Mouse (Mus musculus) adrenal gland (tissue): Measurements from ENCODE around the gene 1500009C09Rik.

Source experiments
- intact Hi-C: fragments of 180-260 bp; cut with DNase I; formaldehyde crosslinking; loops from one replicate; pipeline ENCODE4 v1.15.1; 2025
- long read RNA-seq, 2 experiments: library from polyadenylated mRNA; unstranded; transcript quantifications; one replicate each; pipeline ENCODE4 v2.0.0; 2020; ENCODE audit warnings: borderline replicate concordance in 1 of 2; ENCODE audit not compliant: insufficient replicate concordance in 1 of 2

Gene 1500009C09Rik
- long read RNA-seq, experiment 1 = 0 reads
- long read RNA-seq, experiment 2 = 0 reads

DNA sequence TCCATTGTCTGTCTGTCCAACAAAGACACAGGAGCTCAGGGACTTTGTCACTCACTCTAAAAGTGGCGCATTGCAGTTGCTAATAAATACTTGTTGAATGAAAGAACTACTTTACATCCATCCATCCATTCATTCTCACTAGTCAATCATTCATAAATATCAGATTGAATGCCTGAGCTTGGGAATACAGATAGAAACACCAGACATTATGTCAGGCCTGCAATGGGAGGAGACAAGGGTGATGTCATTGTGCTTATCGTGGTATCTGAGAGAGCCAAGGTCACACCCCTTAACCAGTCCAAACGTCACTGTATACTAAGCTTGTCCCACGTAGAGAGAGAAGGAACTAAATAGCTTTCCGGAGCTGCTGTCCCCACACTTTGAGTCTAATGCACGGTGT is at the start of gene 1500009C09Rik:
Gene 1500009C09Rik, plus strand, starts transcription at position 301 of the 400 bp plus-strand sequence.
- intact Hi-C loops = no loop called here

DNA sequence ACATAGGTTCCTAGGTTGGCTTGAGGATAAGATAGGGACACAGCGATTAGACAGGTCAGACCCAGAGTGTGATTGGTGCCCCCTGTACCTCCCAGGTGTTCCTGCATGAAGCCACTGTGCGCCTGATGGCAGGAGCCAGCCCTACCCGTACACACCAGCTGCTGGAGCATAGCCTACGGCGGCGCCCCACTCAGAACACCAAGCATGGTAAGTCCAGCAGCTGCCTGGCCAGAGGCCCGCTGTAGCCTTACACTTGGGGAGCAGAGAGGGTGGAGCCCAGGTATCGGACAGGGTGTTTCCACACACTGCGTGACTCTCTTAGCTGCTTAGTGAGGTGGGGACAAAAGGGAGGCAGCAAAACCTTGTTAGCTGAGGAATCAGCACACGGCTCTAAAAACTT is 49.1 kb upstream of the 1500009C09Rik start:
- intact Hi-C loops = no loop called here

DNA sequence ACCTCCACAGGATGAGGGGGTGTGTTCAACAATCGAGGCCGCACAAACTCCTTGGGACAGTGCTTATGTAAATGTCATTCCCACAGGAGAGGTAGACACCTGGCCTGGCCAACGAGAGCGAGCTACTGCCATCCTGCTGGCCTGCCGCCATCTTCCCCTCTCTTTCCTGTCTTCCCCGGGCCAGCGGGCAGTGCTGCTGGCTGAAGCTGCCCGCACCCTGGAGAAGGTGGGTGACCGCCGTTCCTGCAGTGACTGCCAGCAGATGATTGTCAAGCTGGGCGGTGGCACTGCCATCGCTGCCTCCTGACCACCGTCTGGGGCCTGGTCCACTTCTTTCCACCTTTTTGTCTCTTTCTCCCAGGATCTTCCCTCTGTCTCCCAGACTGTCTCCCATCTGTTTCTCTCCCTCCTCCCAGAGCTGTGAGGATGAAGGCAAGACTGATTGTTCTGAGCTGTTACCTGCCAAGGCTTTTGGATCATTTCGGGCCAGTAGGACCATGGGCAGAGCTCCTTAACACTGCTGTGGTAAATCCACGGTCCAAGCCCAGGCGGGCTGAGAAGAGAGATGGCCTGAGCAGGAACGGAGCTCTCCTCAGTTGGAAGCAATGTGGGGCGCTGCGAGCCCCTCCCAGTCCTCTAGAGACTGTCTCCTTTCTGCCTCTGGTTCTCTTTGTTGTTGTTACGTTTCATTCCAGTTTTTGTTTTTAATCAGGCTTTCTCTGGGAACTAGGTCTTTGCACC is 48.4 kb upstream of the 1500009C09Rik start:
- intact Hi-C loops = no loop called here

DNA sequence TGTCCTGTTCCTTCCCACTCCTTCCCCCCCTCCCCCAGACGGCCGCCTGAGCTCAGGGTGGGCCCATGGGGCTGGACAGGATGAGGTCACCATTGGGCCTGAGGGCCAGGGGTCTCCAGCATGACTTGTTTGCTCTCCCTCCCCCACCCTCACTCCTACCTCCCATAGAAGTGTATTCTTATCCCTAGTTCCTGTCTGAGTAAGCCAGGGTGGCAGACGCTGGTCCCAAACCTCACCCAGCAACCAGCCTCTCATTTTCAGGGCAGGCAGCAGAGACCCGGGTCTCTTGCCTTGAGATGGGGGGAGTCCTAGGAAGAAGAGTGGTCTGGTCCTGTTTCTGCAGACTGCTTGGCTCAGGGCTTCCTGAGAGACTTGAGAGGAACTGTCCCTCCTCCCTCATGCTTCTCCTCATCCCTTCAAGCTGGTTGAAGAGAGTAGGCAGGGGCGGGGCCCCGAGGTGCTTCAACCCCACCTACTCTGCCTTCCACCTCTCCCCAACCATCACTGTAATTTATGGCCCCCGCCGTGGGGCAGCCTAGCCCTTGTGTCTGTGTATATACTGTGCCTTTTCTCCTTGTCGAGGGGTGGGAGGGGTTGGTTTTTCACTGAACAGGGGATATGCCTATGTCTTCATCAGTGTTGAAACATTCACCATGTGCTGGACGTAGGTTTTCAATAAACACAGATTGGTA is 47.4 kb upstream of the 1500009C09Rik start:
- intact Hi-C loops = no loop called here

DNA sequence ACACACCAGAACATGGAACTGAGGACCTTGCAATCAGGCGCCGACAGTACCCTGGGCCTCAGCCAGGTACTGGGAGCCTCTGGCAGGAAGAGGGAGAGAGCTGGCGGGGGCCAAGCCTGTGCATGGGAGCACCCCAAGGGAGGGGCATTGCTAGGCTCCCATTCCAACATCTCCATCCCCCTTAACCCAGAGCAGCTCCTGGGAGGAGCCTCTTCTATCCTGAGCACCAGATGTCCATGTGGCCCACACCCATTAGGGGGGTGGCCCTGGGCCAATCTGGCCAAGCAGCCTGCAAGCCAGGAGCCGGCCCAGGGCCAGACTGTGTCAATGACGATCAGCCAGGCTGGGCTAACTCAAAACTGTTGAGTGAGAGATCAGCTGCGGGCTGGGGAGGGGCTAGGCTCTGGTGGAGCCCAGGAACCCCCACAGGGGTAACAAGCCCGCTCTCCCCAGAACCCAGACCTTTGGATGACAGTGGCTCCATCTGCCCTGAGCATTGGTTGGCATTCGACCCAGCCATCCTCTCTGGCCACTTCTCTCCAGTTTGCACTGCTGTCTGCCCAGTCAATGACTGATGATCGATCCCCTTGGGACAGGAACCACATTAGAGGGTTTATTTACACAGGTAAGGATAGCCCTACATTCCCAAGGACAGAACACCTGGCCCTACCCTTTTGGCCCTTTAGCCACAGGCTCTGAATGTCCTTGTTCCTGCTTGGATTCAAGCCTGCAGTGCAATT is 45.7 kb upstream of the 1500009C09Rik start:
- intact Hi-C loops = no loop called here

- intact Hi-C loops = no loop called here
Observed at GRCm38 (mm10) chr15:82207105-82207459, 45.1 kb upstream of the 1500009C09Rik start.

DNA sequence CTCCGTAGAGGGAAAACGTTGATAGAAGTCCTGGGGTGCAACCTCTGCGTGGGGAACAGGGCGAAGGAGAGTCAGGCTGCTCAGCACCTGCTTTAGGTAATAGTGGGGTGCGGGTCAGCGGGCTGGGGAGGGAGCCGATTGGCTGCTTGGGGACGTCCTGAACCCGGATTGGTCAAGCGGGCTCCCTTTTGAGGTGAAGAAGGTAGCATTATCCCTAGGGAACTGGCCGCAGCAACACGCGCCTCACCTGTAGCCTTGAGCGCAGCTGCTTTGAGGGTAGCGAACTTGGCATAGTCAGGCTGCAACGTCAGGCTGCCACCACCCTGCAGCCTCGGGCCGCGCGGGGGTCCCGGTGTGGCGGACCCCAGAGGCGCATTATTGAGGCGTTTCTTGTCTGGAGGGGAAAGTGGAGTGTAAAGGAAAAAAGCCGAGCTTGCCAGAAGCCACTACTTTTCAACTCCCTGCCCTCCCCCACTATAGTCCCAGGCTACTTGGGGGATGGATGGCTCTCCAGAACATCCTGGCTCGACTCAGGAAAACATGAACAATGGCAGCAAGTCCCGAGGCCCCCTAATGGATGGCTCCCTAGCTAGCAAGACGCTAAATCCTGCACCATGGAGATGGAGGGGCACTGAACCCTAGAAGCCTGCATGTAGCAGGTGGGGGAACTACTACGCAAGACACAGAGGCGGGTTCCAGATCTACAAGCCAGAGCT is 44.5 kb upstream of the 1500009C09Rik start:
- intact Hi-C loops = no loop called here

DNA sequence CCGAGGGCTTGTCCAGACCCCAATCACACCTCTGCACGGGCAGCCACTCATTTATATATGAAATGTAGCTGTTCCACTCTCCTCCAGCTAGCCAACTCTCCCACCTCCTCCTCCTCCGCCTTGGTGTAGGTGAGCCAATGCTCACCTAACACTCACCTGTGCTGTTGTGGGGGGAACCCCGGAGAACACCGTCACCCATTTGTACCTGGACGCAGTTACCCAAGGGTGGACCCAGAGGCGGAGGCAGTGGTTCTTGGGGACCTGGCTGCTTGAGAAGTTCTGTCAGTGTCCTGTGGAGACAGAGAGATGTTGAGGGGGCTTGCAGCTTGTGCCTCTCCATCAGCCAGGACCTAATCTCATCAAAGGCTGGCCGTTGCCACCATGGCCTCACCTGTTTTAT is 43.9 kb upstream of the 1500009C09Rik start:
- intact Hi-C loops = no loop called here

DNA sequence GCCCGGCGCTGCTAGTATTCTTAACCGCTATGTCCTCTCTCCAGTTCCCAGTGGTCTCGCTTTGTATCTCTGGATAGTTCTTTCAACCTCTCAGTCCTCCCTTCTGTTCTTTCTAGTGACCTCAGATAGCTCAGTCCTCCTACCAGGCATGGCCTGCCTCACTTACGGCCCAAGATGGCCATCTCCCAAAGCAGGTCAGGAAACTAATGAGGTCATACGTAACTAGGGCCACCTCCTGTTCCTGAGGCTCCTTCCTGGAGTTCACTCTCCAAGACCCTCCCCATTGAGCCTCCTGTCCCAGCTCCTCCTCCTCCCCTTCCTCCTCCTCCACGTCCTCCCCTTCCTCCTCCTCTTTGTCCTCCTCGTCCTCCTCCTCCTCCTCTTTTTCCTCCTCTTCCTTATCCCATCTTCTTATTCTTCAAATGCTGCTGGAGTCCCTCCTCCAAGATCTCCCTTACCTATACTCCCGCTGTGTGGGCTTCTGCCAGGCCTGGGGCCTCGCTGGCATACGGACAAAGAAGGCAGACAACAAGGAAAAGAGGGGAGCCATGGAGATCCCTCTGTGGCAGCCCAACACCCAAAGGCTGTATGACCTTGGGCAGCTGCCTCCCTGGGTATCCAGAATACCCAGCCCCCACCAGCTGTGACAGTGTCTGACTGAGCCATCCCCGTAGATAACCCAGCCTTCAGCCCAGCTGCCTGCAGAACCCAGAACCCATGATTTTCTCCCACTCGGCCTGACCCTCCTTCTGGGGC is 42.7 kb upstream of the 1500009C09Rik start:
- intact Hi-C loops = no loop called here

DNA sequence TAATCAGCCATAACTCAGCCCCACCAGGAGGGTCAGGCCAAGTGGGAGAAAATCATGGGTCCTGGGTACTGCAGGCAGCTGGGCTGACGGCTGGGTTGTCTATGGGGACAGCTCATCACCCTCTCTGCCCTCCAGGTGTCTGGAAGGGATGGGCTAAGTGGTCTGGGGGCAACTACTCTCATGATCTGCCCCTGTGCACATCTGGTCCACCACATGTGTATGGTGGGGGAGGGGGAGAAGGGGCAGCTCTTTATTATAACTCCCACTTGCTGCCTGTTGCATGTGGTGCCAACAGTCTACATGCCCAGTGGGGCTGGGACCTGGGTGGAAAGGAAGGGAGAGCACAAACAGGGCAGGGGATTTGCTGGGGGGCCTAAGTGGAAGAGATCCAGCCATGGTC is 41.4 kb upstream of the 1500009C09Rik start:
- intact Hi-C loops = no loop called here

- intact Hi-C loops = no loop called here
Observed at GRCm38 (mm10) chr15:82211281-82211680, 40.9 kb upstream of the 1500009C09Rik start.

- intact Hi-C loops = no loop called here
Observed at GRCm38 (mm10) chr15:82211911-82212751, 40.1 kb upstream of the 1500009C09Rik start.

DNA sequence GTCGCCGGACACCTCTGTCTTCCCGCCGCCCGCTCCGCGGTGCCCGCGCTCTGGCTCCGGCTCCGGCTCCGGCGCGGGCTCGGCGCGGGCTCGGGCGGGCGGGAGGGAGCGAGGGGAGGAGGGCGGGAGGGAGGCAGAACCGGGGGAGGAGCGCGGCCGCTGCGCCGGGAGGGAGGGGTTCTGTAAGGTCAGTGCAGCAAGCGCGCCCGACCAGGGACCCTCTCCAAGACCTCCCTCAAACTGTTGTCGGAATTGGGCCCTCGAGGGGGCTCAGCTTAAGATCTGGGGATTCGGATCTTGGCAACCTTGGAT is 39.5 kb upstream of the 1500009C09Rik start, which contains the start of gene Shisa8:
Gene Shisa8, minus strand, starts transcription at position 64 of the 312 bp plus-strand sequence.
- intact Hi-C loops = no loop called here

- intact Hi-C loops = no loop called here
Observed at GRCm38 (mm10) chr15:82213222-82213621, 39.0 kb upstream of the 1500009C09Rik start.

DNA sequence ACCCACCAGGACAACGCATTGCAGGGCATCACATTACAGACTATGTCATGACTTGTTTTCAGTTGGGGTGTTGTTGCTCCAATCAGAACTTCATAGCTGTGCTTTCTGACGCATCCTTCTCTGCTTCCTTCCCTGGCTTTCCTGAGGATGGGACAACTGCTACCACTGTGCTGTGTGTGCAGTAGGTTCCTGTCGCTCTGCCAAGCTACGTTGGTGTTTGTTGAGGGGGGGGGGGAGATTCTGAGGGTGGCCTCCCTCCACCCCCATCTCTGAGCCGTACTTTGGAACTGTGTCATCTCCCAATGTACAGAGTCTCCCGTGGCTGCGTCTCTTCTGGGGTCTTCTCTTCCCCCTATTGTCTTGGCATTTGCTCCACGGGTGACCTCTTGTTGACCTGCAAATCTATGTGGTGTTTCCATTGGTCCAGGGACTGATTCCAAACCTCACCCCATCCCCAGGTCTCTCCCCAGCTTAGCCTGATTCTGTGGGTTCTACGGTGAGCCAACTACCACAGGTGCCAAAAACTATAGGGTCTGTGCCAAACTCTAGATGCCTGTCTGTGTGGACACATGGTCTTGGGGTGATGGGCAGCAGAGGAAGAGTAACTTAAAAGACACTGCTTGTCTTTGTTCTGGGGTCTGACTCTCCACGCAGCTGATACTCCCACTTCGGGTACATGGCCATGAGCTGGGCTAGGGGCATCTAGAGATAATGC is 36.7 kb upstream of the 1500009C09Rik start:
- intact Hi-C loops = no loop called here

- intact Hi-C loops = no loop called here
Observed at GRCm38 (mm10) chr15:82216142-82216827, 35.9 kb upstream of the 1500009C09Rik start.

DNA sequence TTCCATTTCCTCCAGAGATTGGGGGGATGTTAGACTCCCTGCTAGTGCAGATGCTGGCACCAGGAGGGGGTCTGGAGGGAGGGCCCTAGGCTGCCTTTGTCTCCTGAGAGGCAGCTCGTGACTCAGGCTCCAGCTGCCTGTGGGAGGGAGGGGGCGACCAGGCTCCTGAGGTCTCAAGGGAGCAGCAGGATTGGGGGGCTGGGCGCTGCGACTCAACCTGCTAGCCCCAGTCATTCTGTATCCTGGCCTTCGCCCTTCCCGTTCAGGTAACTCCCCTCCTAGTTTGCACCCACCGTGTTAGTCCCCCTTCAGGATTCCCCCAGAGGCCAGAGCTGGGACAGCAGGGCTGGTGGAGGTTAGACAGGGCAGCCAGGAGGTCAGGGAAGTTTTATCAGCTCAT is 35.2 kb upstream of the 1500009C09Rik start:
- intact Hi-C loops = no loop called here

DNA sequence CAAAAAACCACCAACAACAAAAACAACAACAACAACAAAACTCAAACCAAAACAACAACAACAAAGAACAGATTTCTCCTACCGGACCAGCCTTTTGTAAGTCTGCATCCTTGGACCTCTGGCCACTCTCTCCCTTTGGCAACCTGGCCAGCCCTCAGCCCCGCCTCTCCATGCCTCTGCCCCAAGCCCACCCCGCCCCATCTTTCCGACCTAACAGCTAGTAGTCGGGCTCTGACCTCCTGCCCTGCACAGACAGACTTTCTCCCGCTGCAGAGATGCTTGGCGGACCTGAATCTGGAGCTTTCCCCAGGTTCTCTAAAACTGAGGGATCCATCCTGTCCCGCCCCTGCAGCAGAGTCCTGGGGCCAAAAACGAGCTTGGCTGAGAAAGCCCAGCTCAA is 34.2 kb upstream of the 1500009C09Rik start:
- intact Hi-C loops = no loop called here
